Mouse (Mus musculus) thymus, adult 2 months (tissue): ENCODE data around the gene Runx3.

Source experiments
- CTCF ChIP-seq: fragments of 200-500 bp; IDR thresholded peaks from 2 replicates; pipeline ENCODE4 v1.5.1; 2012; ENCODE audit warnings: mild to moderate bottlenecking, control low read depth, low read length, moderate library complexity, borderline replicate concordance; ENCODE audit not compliant: control insufficient read depth, poor library complexity, insufficient read depth; ENCODE audit errors: extremely low read depth
- POLR2A ChIP-seq: fragments of 200-500 bp; IDR thresholded peaks from 2 replicates; pipeline ENCODE4 v1.6.1; 2012; ENCODE audit warnings: mild to moderate bottlenecking, low read length, control low read depth, moderate library complexity; ENCODE audit not compliant: control insufficient read depth, poor library complexity, insufficient read depth; ENCODE audit errors: extremely low read depth

DNA sequence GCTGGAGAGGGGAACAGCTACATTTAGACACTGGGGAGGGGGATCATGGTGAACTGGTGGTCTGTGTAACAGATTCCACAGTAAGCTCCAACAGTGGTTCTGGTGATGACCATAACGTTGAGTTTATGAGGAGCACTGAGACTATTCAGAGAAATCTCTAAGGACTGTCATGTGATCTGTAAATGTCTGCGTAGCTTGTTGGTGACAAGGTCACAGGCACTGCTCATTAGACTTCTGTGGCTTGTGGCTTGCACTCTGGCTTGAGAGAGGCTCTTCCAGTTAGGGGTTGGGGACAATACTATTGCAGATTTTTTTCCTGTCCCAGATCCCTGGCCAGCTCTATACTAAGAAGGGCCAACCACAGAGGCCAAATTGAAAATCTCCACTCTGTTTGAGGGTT, 39.2 kb downstream of the Runx3 start:
- TF ChIP-seq CTCF (no peak), POLR2A (no peak)
